Mouse (Mus musculus) MEL (cell line): ENCODE results near the gene Eif4e2. TPM values are rescaled to one million over a fixed set of nuclear protein-coding genes. Genes with fewer than 3 reads are reported as not detected.
A peak's percentile ranks its signal among the peaks of the same experiment; 100 is the strongest.

Experiments
- DNase-seq: peaks from one replicate; pipeline ENCODE4 v3.0.0; 2011; ENCODE audit warnings: low read depth, low spot score
- H3K27ac ChIP-seq: 2 replicates; pipeline ENCODE4 v1.5.1; 2012; ENCODE audit warnings: low read depth, mild to moderate bottlenecking, control low read depth, low read length, moderate library complexity; ENCODE audit not compliant: control insufficient read depth
- H3K27me3 ChIP-seq, 2 experiments: fragments of 150-350 bp in 1 of 2; sonication (generic) in 1 of 2; 2 replicates each; pipeline ENCODE4 v1.6.1; 2012; ENCODE audit warnings: low read length in 2 of 2, mild to moderate bottlenecking in 2 of 2, improper control_type of control experiment in 1 of 2, moderate library complexity in 1 of 2; ENCODE audit not compliant: insufficient read depth in 2 of 2, control insufficient read depth in 1 of 2
- H3K36me3 ChIP-seq, 2 experiments: 2 replicates each; pipeline ENCODE4 v1.6.1; 2012 to 2014; ENCODE audit warnings: low read length in 2 of 2, improper control_type of control experiment in 1 of 2, inconsistent platforms in 1 of 2, mild to moderate bottlenecking in 1 of 2; ENCODE audit not compliant: insufficient read depth in 2 of 2, control insufficient read depth in 1 of 2
- H3K4me1 ChIP-seq, 2 experiments: fragments of 150-350 bp in 1 of 2; sonication (generic) in 1 of 2; 2 replicates each; pipeline ENCODE4 v1.6.1; 2012; ENCODE audit warnings: low read length in 2 of 2, improper control_type of control experiment in 1 of 2, mild to moderate bottlenecking in 1 of 2; ENCODE audit not compliant: insufficient read depth in 2 of 2, control insufficient read depth in 1 of 2
- H3K4me3 ChIP-seq, 2 experiments: fragments of 150-350 bp in 1 of 2; sonication (generic) in 1 of 2; 2 replicates each; pipeline ENCODE4 v1.5.1; 2012; ENCODE audit warnings: low read depth in 2 of 2, low read length in 2 of 2, mild to moderate bottlenecking in 2 of 2, moderate library complexity in 2 of 2, control low read depth in 1 of 2, improper control_type of control experiment in 1 of 2; ENCODE audit not compliant: control insufficient read depth in 1 of 2, insufficient read depth in 1 of 2
- H3K79me2 ChIP-seq: 2 replicates; pipeline ENCODE4 v1.6.1; 2012; ENCODE audit warnings: mild to moderate bottlenecking, low read length, moderate library complexity; ENCODE audit not compliant: control insufficient read depth, poor library complexity, insufficient read depth
- H3K9ac ChIP-seq: 2 replicates; pipeline ENCODE4 v1.6.1; 2012; ENCODE audit warnings: low read depth, mild to moderate bottlenecking, control low read depth, low read length, moderate library complexity; ENCODE audit not compliant: control insufficient read depth, poor library complexity, severe bottlenecking
- H3K9me3 ChIP-seq: fragments of 150-350 bp; sonication (generic); replicated peaks from 2 replicates; pipeline ENCODE4 v1.6.1; 2012; ENCODE audit warnings: mild to moderate bottlenecking, low read length, improper control_type of control experiment, moderate library complexity; ENCODE audit not compliant: insufficient read depth
- BHLHE40 ChIP-seq: IDR thresholded peaks from 2 replicates; pipeline ENCODE4 v1.6.1; 2012; ENCODE audit warnings: low read depth, mild to moderate bottlenecking, inconsistent platforms, low read length, improper control_type of control experiment, borderline replicate concordance
- CTCF ChIP-seq, 3 experiments: IDR thresholded peaks in 2 of 3; conservative IDR thresholded peaks in 1 of 3; 2 replicates each; pipeline ENCODE4 v1.5.1; 2011 to 2012; ENCODE audit warnings: low read length in 3 of 3, low read depth in 2 of 3, mild to moderate bottlenecking in 2 of 3, improper control_type of control experiment in 1 of 3, inconsistent platforms in 1 of 3, mixed read lengths in 1 of 3, moderate library complexity in 1 of 3; ENCODE audit not compliant: control insufficient read depth in 1 of 3, insufficient read depth in 1 of 3, poor library complexity in 1 of 3, severe bottlenecking in 1 of 3
- ELF1 ChIP-seq: IDR thresholded peaks from 2 replicates; pipeline ENCODE4 v1.6.1; 2014; ENCODE audit warnings: low read depth, mild to moderate bottlenecking, inconsistent platforms, low read length, improper control_type of control experiment, moderate library complexity
- GABPA ChIP-seq: IDR thresholded peaks from 2 replicates; pipeline ENCODE4 v1.6.1; 2012; ENCODE audit warnings: low read depth, mild to moderate bottlenecking, inconsistent platforms, low read length, improper control_type of control experiment, moderate library complexity
- JUND ChIP-seq: IDR thresholded peaks from 2 replicates; pipeline ENCODE4 v1.6.1; 2011; ENCODE audit warnings: low read depth, mild to moderate bottlenecking, improper control_type of control experiment, low read length
- KAT2A ChIP-seq: conservative IDR thresholded peaks from 2 replicates; pipeline ENCODE4 v1.6.1; 2012; ENCODE audit warnings: low read depth, low read length, improper control_type of control experiment, inconsistent platforms
- MAX ChIP-seq: IDR thresholded peaks from 2 replicates; pipeline ENCODE4 v1.6.1; 2011; ENCODE audit warnings: low read length, improper control_type of control experiment
- MAZ ChIP-seq: IDR thresholded peaks from 2 replicates; pipeline ENCODE4 v1.6.1; 2012; ENCODE audit warnings: low read depth, mild to moderate bottlenecking, inconsistent platforms, low read length, improper control_type of control experiment
- MEF2A ChIP-seq: IDR thresholded peaks from 2 replicates; pipeline ENCODE4 v1.6.1; 2014; ENCODE audit warnings: low read depth, mild to moderate bottlenecking, inconsistent platforms, low read length, improper control_type of control experiment; ENCODE audit not compliant: poor library complexity, insufficient replicate concordance, severe bottlenecking; ENCODE audit errors: extremely low read depth
- MYB ChIP-seq: IDR thresholded peaks from 2 replicates; pipeline ENCODE4 v1.6.1; 2011; ENCODE audit warnings: mild to moderate bottlenecking, low read depth, low read length, improper control_type of control experiment
- NELFE ChIP-seq: IDR thresholded peaks from 2 replicates; pipeline ENCODE4 v1.6.1; 2011; ENCODE audit warnings: low read depth, low read length, improper control_type of control experiment
- POLR2A ChIP-seq, 2 experiments: IDR thresholded peaks; 2 replicates each; pipeline ENCODE4 v1.6.1; 2011 to 2012; ENCODE audit warnings: low read length in 2 of 2, mild to moderate bottlenecking in 2 of 2, control low read depth in 1 of 2, improper control_type of control experiment in 1 of 2, low read depth in 1 of 2, moderate library complexity in 1 of 2; ENCODE audit not compliant: control insufficient read depth in 1 of 2, insufficient read depth in 1 of 2, poor library complexity in 1 of 2
- RAD21 ChIP-seq: IDR thresholded peaks from 2 replicates; pipeline ENCODE4 v1.6.1; 2011; ENCODE audit warnings: mild to moderate bottlenecking, low read depth, low read length, improper control_type of control experiment
- SMC3 ChIP-seq: IDR thresholded peaks from 2 replicates; pipeline ENCODE4 v1.6.1; 2011; ENCODE audit warnings: low read depth, low read length, improper control_type of control experiment
- TBP ChIP-seq: IDR thresholded peaks from 2 replicates; pipeline ENCODE4 v1.8.0; 2011; ENCODE audit warnings: low read depth, low read length, improper control_type of control experiment
- TCF12 ChIP-seq: IDR thresholded peaks from 2 replicates; pipeline ENCODE4 v1.6.1; 2014; ENCODE audit warnings: low read depth, mild to moderate bottlenecking, inconsistent platforms, low read length, improper control_type of control experiment, moderate library complexity
- USF2 ChIP-seq, 2 experiments: IDR thresholded peaks; 2 replicates each; pipeline ENCODE4 v1.6.1; 2011 to 2012; ENCODE audit warnings: improper control_type of control experiment in 2 of 2, low read length in 2 of 2, borderline replicate concordance in 1 of 2, inconsistent platforms in 1 of 2, low read depth in 1 of 2, mild to moderate bottlenecking in 1 of 2; ENCODE audit not compliant: insufficient read depth in 1 of 2
- ZC3H11A ChIP-seq: IDR thresholded peaks from 2 replicates; pipeline ENCODE4 v1.6.1; 2012; ENCODE audit warnings: low read depth, mild to moderate bottlenecking, inconsistent platforms, low read length, improper control_type of control experiment
- polyA plus RNA-seq, 2 experiments: library from polyadenylated mRNA; stranded (reverse) in 1 of 2; unstranded in 1 of 2; fragments of >175 nt in 1 of 2; fragments of >200 nt in 1 of 2; gene quantifications; 2 replicates each; pipeline versions ENCODE4 v1.2.1 to v1.2.4; 2012; ENCODE audit warnings: low replicate concordance in 2 of 2, low read depth in 1 of 2; ENCODE audit not compliant: insufficient read length in 2 of 2, insufficient read depth in 1 of 2, missing spikeins in 1 of 2
- total RNA-seq: library from RNA; depleted of rRNA; stranded (reverse); fragments of 300-350 nt; gene quantifications from 2 replicates; pipeline ENCODE4 v1.2.3, GENCODE M21; 2012

Eif4e2 gene
- total and polyA plus RNA-seq, 3 experiments: 132 to 220 (median 165) TPM

GRCm38 (mm10) chr1:87183998-87184750 lies 29.5 kb upstream of the Eif4e2 start:
- no peaks in the 10 kb centered on the region for H3K9me3 ChIP-seq
- peak in 2 of 3 experiments; percentile 37 to 48; a peak in 4 of 6 replicates for TF ChIP-seq CTCF (IDR thresholded peaks at IDR 0.05 in 2 of 3, conservative IDR thresholded peaks at IDR 0.05 in 1 of 3; ENCODE audit: control insufficient read depth in 1 of 3, insufficient read depth in 1 of 3, low read depth in 2 of 3, low read length in 3 of 3, poor library complexity in 1 of 3, severe bottlenecking in 1 of 3)
- TF ChIP-seq JUND: no peak
- peak; percentile 40; the same call in 1 of the 2 replicates for TF ChIP-seq MAX
- no peak for TF ChIP-seq POLR2A (IDR thresholded peaks at IDR 0.05; ENCODE audit: control insufficient read depth in 1 of 2, insufficient read depth in 1 of 2, low read depth in 1 of 2, low read length in 2 of 2, poor library complexity in 1 of 2)
- TF ChIP-seq MAZ: peak; percentile 44; the same call in 1 of the 2 replicates
- TF ChIP-seq MEF2A: no peak
- H3K4me1 ChIP-seq: peaks cover 2 to 21% of the 10 kb centered on the region in 2 experiments; a peak in 3 of 4 replicates
- no peaks in the 10 kb centered on the region for H3K79me2 ChIP-seq
- peak overlapping the region; percentile 32; the same call in 1 of the 2 replicates for H3K9ac ChIP-seq
- peak overlapping the region; percentile 40 to 44; a peak in 3 of 4 replicates for H3K4me3 ChIP-seq
- peaks cover 0 to 14% of the 10 kb centered on the region in 2 experiments; a peak in 2 of 4 replicates for H3K36me3 ChIP-seq
- H3K27me3 ChIP-seq: peaks cover 0 to 5% of the 10 kb centered on the region in 2 experiments; a peak in 2 of 4 replicates
- H3K27ac ChIP-seq: no peak overlapping the region
- DNase-seq: no peak

GRCm38 (mm10) chr1:87184751-87185139 lies 29.0 kb upstream of the Eif4e2 start:
- TF ChIP-seq TCF12 (no peak), KAT2A (no peak), RAD21 (peak; percentile 67), GABPA (no peak), MYB (no peak), NELFE (no peak), MAZ (no peak), CTCF (IDR thresholded peaks at IDR 0.05 in 2 of 3, conservative IDR thresholded peaks at IDR 0.05 in 1 of 3; ENCODE audit: control insufficient read depth in 1 of 3, insufficient read depth in 1 of 3, low read depth in 2 of 3, low read length in 3 of 3, poor library complexity in 1 of 3, severe bottlenecking in 1 of 3) (peak; percentile 63 to 93 (median 72)), MAX (0 out of 2 replicates have a peak, but pooled peaks have one; percentile 8), USF2 (IDR thresholded peaks at IDR 0.05; ENCODE audit: borderline replicate concordance in 1 of 2, insufficient read depth in 1 of 2, low read depth in 1 of 2, low read length in 2 of 2) (no peak), ELF1 (no peak), SMC3 (peak; percentile 62), ZC3H11A (peak; percentile 64), BHLHE40 (no peak), TBP (no peak)
- TF ChIP-seq, all 39 proteins: peak for 5
- no peaks in the 10 kb centered on the region for H3K79me2 ChIP-seq
- peak overlapping the region; percentile 40 to 44; a peak in 3 of 4 replicates for H3K4me3 ChIP-seq
- H3K27me3 ChIP-seq: peaks cover 2 to 5% of the 10 kb centered on the region in 2 experiments; a peak in 2 of 4 replicates
- peak overlapping the region; percentile 32; the same call in 1 of the 2 replicates for H3K9ac ChIP-seq
- H3K9me3 ChIP-seq: no peaks in the 10 kb centered on the region
- DNase-seq: peak; percentile 81
- H3K4me1 ChIP-seq: peaks cover 2 to 21% of the 10 kb centered on the region in 2 experiments; a peak in 3 of 4 replicates
- no peak overlapping the region for H3K27ac ChIP-seq
- H3K36me3 ChIP-seq: peaks cover 0 to 14% of the 10 kb centered on the region in 2 experiments; a peak in 2 of 4 replicates
